Mouse (Mus musculus): ENCODE results near the gene Zfp217. TPM values are rescaled to one million over a fixed set of nuclear protein-coding genes. Genes with fewer than 3 reads are reported as not detected.

Gene Zfp217
- polyA plus RNA-seq, 1 experiment, result 1.7 TPM

- no peak overlapping the region for H3K27ac ChIP-seq (ENCODE audit: insufficient read depth, low read length)
- H3K4me3 ChIP-seq (ENCODE audit: insufficient read depth, low read length), result no peak overlapping the region
- no peaks in the 10 kb centered on the region for H3K4me1 ChIP-seq (ENCODE audit: control insufficient read depth, insufficient read depth, low read length)
- TF ChIP-seq CTCF (IDR thresholded peaks at IDR 0.05; ENCODE audit: extremely low read depth, insufficient read depth, low read length), result no peak
Measured at GRCm38 (mm10) chr2:170139411-170140046, 8.4 kb downstream of the Zfp217 start.

GRCm38 (mm10) chr2:170136928-170137327 lies 11.0 kb downstream of the Zfp217 start:
- Histone ChIP-seq H3K4me3 (ENCODE audit: insufficient read depth, low read length) (no peak overlapping the region), H3K4me1 (ENCODE audit: control insufficient read depth, insufficient read depth, low read length) (no peaks in the 10 kb centered on the region), H3K27ac (ENCODE audit: insufficient read depth, low read length) (no peak overlapping the region)
- TF ChIP-seq CTCF (IDR thresholded peaks at IDR 0.05; ENCODE audit: extremely low read depth, insufficient read depth, low read length) (no peak), POLR2A (IDR thresholded peaks at IDR 0.05; ENCODE audit: extremely low read depth, insufficient read depth, low read length) (no peak)

- Histone ChIP-seq H3K4me3 (ENCODE audit: insufficient read depth, low read length) (no peak overlapping the region), H3K27ac (ENCODE audit: insufficient read depth, low read length) (no peak overlapping the region), H3K4me1 (ENCODE audit: control insufficient read depth, insufficient read depth, low read length) (no peaks in the 10 kb centered on the region)
- TF ChIP-seq POLR2A (IDR thresholded peaks at IDR 0.05; ENCODE audit: extremely low read depth, insufficient read depth, low read length) (no peak), CTCF (IDR thresholded peaks at IDR 0.05; ENCODE audit: extremely low read depth, insufficient read depth, low read length) (no peak)
Measured at GRCm38 (mm10) chr2:170135820-170136219, 12.1 kb downstream of the Zfp217 start.

- Histone ChIP-seq H3K4me1 (ENCODE audit: control insufficient read depth, insufficient read depth, low read length) (no peaks in the 10 kb centered on the region), H3K4me3 (ENCODE audit: insufficient read depth, low read length) (no peak overlapping the region; the same call in 1 of the 2 replicates), H3K27ac (ENCODE audit: insufficient read depth, low read length) (no peak overlapping the region)
- TF ChIP-seq CTCF (IDR thresholded peaks at IDR 0.05; ENCODE audit: extremely low read depth, insufficient read depth, low read length), result no peak
- TF ChIP-seq POLR2A (IDR thresholded peaks at IDR 0.05; ENCODE audit: extremely low read depth, insufficient read depth, low read length), result no peak
Measured at GRCm38 (mm10) chr2:170134026-170134690, 13.7 kb downstream of the Zfp217 start.

- Histone ChIP-seq H3K27ac (ENCODE audit: insufficient read depth, low read length) (peak overlapping the region; percentile 31; the same call in 1 of the 2 replicates), H3K4me1 (ENCODE audit: control insufficient read depth, insufficient read depth, low read length) (no peaks in the 10 kb centered on the region), H3K4me3 (ENCODE audit: insufficient read depth, low read length) (peak overlapping the region; percentile 38)
- no peak for TF ChIP-seq CTCF (IDR thresholded peaks at IDR 0.05; ENCODE audit: extremely low read depth, insufficient read depth, low read length)
- TF ChIP-seq POLR2A (IDR thresholded peaks at IDR 0.05; ENCODE audit: extremely low read depth, insufficient read depth, low read length), result no peak
Measured at GRCm38 (mm10) chr2:170133093-170133731, 14.7 kb downstream of the Zfp217 start.

- Histone ChIP-seq H3K4me1 (ENCODE audit: control insufficient read depth, insufficient read depth, low read length) (no peaks in the 10 kb centered on the region), H3K4me3 (ENCODE audit: insufficient read depth, low read length) (peak overlapping the region; percentile 38; the same call in 1 of the 2 replicates), H3K27ac (ENCODE audit: insufficient read depth, low read length) (peak overlapping the region; percentile 31; the same call in 1 of the 2 replicates)
- TF ChIP-seq CTCF (IDR thresholded peaks at IDR 0.05; ENCODE audit: extremely low read depth, insufficient read depth, low read length) (no peak), POLR2A (IDR thresholded peaks at IDR 0.05; ENCODE audit: extremely low read depth, insufficient read depth, low read length) (no peak)
Measured at GRCm38 (mm10) chr2:170132716-170133092, 15.2 kb downstream of the Zfp217 start.

GRCm38 (mm10) chr2:170131981-170132460 lies 15.9 kb downstream of the Zfp217 start:
- Histone ChIP-seq H3K27ac (ENCODE audit: insufficient read depth, low read length) (no peak overlapping the region), H3K4me1 (ENCODE audit: control insufficient read depth, insufficient read depth, low read length) (no peaks in the 10 kb centered on the region), H3K4me3 (ENCODE audit: insufficient read depth, low read length) (peak overlapping the region; percentile 49; the same call in 1 of the 2 replicates)
- no peak for TF ChIP-seq CTCF (IDR thresholded peaks at IDR 0.05; ENCODE audit: extremely low read depth, insufficient read depth, low read length)
- no peak for TF ChIP-seq POLR2A (IDR thresholded peaks at IDR 0.05; ENCODE audit: extremely low read depth, insufficient read depth, low read length)

- no peak overlapping the region for H3K27ac ChIP-seq (ENCODE audit: insufficient read depth, low read length)
- TF ChIP-seq POLR2A (IDR thresholded peaks at IDR 0.05; ENCODE audit: extremely low read depth, insufficient read depth, low read length), result no peak
- TF ChIP-seq CTCF (IDR thresholded peaks at IDR 0.05; ENCODE audit: extremely low read depth, insufficient read depth, low read length), result no peak
- H3K4me3 ChIP-seq (ENCODE audit: insufficient read depth, low read length), result peak overlapping the region; percentile 49
- no peaks in the 10 kb centered on the region for H3K4me1 ChIP-seq (ENCODE audit: control insufficient read depth, insufficient read depth, low read length)
Measured at GRCm38 (mm10) chr2:170130780-170131645, 16.9 kb downstream of the Zfp217 start.

All from cortical plate, adult 2 months (tissue).